Mouse (Mus musculus) bone marrow macrophage, adult 2 months (primary cell): ENCODE data around the gene Ror2. TPM values are rescaled to one million over a fixed set of nuclear protein-coding genes. Genes with fewer than 3 reads are reported as not detected.

ENCODE experiments used
- H3K27ac ChIP-seq: 2 replicates; pipeline ENCODE4 v1.5.1; 2012; ENCODE audit warnings: low read depth, low read length; ENCODE audit not compliant: insufficient read depth
- H3K4me1 ChIP-seq: 2 replicates; pipeline ENCODE4 v1.6.1; 2012; ENCODE audit warnings: low read length; ENCODE audit not compliant: control insufficient read depth, insufficient read depth
- H3K4me3 ChIP-seq: 2 replicates; pipeline ENCODE4 v1.5.1; 2012; ENCODE audit warnings: mild to moderate bottlenecking, low read length, moderate library complexity; ENCODE audit not compliant: insufficient read depth
- CTCF ChIP-seq: IDR thresholded peaks from 2 replicates; pipeline ENCODE4 v1.5.1; 2012; ENCODE audit warnings: low read depth, mild to moderate bottlenecking, low read length, moderate library complexity
- POLR2A ChIP-seq: IDR thresholded peaks from 2 replicates; pipeline ENCODE4 v1.6.1; 2012; ENCODE audit warnings: mild to moderate bottlenecking, low read depth, low read length, borderline replicate concordance
- polyA plus RNA-seq: library from polyadenylated mRNA; stranded (reverse); fragments of >200 nt; gene quantifications from 2 replicates; pipeline ENCODE4 v1.2.4, GENCODE M21; 2012; ENCODE audit not compliant: missing spikeins, insufficient read depth, insufficient read length

Gene Ror2
- polyA plus RNA-seq, 1 experiment = not detected

GRCm38 (mm10) chr13:53194306-53194705, 91.6 kb downstream of the Ror2 start:
- TF ChIP-seq POLR2A = no peak
- no peak for TF ChIP-seq CTCF
- Histone ChIP-seq H3K4me1 (no peaks in the 10 kb centered on the region), H3K4me3 (no peak overlapping the region), H3K27ac (no peak overlapping the region)

GRCm38 (mm10) chr13:53193713-53194112, 92.2 kb downstream of the Ror2 start:
- no peak for TF ChIP-seq CTCF
- TF ChIP-seq POLR2A = no peak
- no peak overlapping the region for H3K4me3 ChIP-seq
- H3K27ac ChIP-seq = no peak overlapping the region
- no peaks in the 10 kb centered on the region for H3K4me1 ChIP-seq

- H3K27ac ChIP-seq = no peak overlapping the region
- no peaks in the 10 kb centered on the region for H3K4me1 ChIP-seq
- H3K4me3 ChIP-seq = no peak overlapping the region
- TF ChIP-seq CTCF (no peak), POLR2A (no peak)
Observed at GRCm38 (mm10) chr13:53192286-53192685, 93.6 kb downstream of the Ror2 start.

GRCm38 (mm10) chr13:53191657-53192056, 94.3 kb downstream of the Ror2 start:
- TF ChIP-seq CTCF (no peak), POLR2A (no peak)
- Histone ChIP-seq H3K27ac (no peak overlapping the region), H3K4me3 (no peak overlapping the region)

DNA sequence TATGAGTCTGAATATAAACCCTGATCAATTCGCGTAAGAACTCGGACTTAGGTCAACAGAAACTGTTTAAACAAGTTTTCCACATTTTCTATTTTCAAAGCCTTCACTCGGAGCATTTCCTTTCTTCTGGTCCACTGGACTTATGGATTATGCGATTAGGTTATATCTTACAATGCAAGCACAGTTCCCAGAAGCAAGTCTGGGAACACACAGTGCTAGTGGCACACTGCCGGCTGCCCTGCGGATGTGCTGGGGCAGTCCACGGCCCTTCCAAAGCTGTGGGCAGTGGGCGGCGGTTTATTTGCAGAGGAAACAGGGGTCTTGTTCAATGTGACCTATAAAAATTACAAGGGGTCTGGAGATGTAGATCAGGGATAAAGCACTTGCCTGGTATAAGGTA, 97.0 kb downstream of the Ror2 start:
- no peak for TF ChIP-seq CTCF
- no peak for TF ChIP-seq POLR2A
- no peaks in the 10 kb centered on the region for H3K4me1 ChIP-seq
- no peak overlapping the region for H3K4me3 ChIP-seq
- no peak overlapping the region for H3K27ac ChIP-seq

More at GRCm38 (mm10) chr13:53191657-53192056, 94.3 kb downstream of the Ror2 start:
- H3K4me1 ChIP-seq = no peaks in the 10 kb centered on the region

DNA sequence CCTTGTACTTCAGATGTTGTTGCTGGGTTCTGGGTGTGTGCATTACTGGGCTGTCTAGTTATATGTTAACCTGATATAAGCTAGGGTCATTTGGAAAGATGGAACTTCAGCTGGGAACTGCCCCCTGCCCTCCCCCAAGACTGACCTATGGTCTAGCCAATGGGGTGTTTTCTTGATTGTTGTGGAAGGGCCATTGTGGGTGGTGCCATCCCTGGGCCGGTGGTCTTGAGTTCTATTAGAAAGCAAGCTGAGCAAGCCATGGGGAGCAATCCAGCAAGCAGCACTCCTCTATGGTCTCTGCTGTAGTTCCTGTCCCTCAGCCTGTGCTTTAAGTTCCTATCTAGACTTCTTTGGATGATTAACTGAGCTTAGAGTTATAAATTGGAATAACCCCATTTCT, 101.1 kb downstream of the Ror2 start:
- no peak overlapping the region for H3K4me3 ChIP-seq
- H3K4me1 ChIP-seq = no peaks in the 10 kb centered on the region
- H3K27ac ChIP-seq = no peak overlapping the region
- TF ChIP-seq POLR2A (no peak), CTCF (no peak)

DNA sequence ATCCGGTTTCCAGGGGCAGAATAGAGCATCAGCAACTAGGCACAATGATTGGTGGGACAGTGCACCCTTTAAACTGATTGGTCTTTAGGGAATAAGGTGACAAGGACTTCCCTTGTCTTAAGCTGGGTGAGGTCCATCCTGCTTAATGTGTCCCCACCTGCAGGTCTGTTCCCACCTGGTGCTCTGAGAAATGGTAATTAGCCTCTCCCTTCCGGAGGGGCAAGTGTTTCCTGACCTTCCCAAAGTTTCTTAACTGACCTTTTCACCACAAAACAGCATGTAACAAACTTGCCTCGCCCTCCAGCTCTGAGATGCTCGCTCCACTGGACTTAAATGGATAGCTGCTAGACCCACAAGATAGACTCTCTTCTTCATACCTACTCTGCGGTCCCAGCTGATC, 101.8 kb downstream of the Ror2 start:
- Histone ChIP-seq H3K4me1 (no peaks in the 10 kb centered on the region), H3K27ac (no peak overlapping the region), H3K4me3 (no peak overlapping the region)
- TF ChIP-seq POLR2A (no peak), CTCF (no peak)

DNA sequence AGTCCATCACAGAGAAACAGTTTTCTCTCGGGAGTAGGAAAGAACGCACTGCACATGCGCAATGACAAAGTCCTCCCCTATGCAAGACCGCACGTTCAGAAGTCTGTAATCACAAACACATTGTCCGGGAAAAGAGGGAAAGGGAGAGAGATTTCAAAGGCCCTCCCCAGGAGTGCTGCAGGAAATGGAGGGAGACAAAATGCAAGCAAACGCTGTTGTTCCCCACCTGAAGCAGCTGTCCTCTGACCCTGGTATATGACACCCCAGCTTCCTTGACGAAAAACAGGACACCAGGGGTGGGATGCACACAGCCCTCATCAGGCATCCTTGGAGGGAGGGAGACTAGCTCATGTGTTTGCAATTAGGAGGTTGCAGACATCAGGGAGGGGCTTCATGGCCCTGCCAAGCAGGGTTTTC, 102.8 kb downstream of the Ror2 start:
- no peaks in the 10 kb centered on the region for H3K4me1 ChIP-seq
- H3K4me3 ChIP-seq = no peak overlapping the region
- TF ChIP-seq POLR2A (no peak), CTCF (no peak)
- no peak overlapping the region for H3K27ac ChIP-seq

- H3K4me1 ChIP-seq = no peaks in the 10 kb centered on the region
- H3K4me3 ChIP-seq = no peak overlapping the region
- no peak overlapping the region for H3K27ac ChIP-seq
- TF ChIP-seq POLR2A = no peak
- no peak for TF ChIP-seq CTCF
Observed at GRCm38 (mm10) chr13:53178594-53178993, 107.3 kb downstream of the Ror2 start.

- TF ChIP-seq POLR2A = no peak
- TF ChIP-seq CTCF = no peak
- Histone ChIP-seq H3K4me3 (no peak overlapping the region), H3K27ac (no peak overlapping the region)
Observed at GRCm38 (mm10) chr13:53178171-53178570, 107.8 kb downstream of the Ror2 start.

GRCm38 (mm10) chr13:53177424-53177718, 108.6 kb downstream of the Ror2 start:
- no peak overlapping the region for H3K27ac ChIP-seq
- no peaks in the 10 kb centered on the region for H3K4me1 ChIP-seq
- H3K4me3 ChIP-seq = no peak overlapping the region
- TF ChIP-seq POLR2A = no peak
- no peak for TF ChIP-seq CTCF

More at GRCm38 (mm10) chr13:53178171-53178570, 107.8 kb downstream of the Ror2 start:
- H3K4me1 ChIP-seq = no peaks in the 10 kb centered on the region
